Mouse (Mus musculus) thymus, adult 18-20 months (tissue): ENCODE data around the gene Daam1.

Experiments used
- DNase-seq, 2 experiments: peaks; one replicate each; pipeline ENCODE4 v3.0.0; 2022; ENCODE audit warnings: mixed read lengths in 2 of 2

Gene Daam1

DNA sequence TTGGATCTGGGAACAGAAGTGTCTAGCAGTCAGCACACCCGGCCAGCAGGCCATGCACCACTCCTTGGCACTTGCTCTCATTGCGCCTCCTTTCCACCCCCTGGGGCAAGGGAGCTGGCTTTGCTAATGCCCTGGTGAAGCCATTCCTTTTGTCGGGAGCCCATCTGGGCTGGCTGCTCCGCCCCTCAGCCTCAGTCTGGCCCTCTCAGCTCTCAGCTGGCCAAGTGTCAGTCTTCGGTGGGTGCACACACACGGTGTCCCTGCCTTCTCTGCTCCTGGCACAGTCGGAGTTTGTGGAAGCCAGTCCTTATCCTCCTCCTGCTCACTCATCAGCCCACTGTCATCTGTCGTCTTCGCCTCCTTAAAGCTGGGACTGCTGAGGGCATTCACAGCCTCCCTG lies 142.7 kb downstream of the Daam1 start:
- DNase-seq = no peak

DNA sequence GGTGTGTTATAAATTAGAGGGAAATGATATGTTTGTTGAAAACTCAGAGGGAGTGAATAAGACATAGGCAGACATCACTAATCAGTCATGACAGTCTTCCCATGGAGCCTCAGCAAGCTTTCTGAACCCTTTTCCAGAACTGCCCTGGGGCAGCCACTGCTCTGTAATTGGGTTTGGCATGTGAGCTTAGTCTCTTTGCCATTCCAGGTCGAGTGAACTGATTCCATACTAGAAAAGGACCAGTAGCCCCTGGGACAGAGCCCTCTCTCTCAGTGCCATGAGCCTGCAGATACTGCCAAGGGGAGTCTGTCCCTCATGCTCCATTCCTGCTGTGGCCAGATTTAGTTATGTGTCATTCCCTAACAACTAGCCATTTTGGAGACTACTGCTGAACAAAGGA lies 144.7 kb downstream of the Daam1 start:
- DNase-seq = no peak

DNA sequence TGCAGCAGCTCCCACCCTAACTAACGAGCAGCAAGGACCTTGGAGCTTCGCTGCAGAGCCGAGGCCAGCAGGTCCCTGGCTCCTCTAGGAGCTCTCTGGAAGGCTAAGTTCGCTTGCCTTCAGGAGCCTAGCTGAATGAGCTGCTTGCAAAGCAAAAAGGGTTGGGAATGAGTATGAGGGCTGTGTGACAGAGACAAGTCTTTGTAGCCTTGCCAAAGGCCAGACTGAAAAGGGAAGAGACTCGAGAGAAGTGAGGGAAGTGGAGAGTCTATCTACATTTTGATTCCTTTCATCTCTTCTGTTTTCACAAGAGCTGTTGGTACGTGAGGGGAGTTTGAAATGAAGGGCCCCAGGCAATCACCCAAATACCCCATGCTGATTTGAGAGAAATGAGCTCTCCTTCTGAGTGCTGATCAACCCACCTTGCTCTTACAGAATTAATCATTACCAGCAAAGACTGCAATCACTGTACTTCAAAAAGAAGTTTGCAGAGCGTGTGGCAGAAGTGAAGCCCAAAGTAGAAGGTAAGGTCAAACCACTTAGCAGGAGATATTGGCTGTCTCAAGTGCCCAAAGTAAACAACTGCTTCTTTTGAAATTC lies 145.6 kb downstream of the Daam1 start:
- no peak for DNase-seq

DNA sequence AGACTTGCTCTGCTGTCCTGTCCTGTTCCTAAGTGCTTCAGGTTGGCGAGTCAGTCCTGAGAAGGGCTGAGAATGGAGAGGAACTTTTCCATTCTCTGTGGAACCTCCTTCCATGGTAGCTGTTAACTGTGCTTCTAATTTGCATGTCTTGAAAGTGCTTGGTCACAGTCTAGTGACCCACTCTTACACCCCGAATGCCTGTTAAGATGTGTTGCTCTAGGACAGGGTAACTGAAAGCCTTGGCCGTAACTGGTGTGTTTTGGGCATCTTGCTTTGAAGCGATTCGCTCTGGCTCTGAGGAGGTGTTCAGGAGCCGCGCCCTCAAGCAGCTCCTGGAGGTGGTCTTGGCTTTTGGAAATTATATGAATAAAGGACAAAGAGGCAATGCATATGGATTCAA lies 146.5 kb downstream of the Daam1 start:
- DNase-seq = no peak

DNA sequence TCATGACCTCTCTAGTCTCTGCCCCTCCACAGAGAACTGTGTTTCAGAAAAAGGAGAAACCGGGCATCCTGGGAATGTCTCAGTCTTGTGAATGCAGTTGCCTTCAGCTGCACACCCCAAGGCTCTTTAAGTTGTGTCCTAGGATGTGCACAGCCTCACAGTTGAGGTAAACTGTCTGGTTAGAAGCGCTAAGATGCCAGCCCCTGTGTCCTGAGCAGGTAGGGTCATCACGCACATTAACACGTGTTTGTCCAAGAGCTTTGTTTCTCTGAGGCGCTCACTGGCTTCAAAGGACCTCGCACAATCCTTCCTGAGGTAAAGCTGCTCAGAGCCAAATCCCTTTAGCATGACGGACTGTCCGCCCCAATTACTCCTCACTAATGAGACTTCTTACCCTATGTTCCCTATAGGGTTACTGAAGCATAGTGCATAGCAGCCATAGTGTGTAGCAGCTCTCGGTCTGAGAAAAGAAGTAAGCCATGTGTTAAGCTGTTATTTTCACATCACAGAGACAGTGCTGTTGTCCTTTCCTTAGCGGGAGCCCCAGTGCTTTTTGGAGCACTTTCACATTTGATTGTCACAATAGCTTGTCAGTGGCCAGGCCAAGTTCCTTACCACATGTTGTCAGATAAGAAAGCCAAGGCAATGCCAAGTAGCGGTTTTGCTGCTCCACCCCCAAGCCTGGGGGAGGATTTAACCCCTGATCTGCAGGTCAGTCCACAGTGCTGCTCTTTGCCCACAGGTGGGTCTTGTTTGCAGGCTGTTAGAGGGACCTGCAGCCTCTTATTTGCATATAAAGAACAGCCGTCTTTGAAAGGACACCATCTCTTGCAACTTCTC lies 147.9 kb downstream of the Daam1 start:
- DNase-seq = no peak

DNA sequence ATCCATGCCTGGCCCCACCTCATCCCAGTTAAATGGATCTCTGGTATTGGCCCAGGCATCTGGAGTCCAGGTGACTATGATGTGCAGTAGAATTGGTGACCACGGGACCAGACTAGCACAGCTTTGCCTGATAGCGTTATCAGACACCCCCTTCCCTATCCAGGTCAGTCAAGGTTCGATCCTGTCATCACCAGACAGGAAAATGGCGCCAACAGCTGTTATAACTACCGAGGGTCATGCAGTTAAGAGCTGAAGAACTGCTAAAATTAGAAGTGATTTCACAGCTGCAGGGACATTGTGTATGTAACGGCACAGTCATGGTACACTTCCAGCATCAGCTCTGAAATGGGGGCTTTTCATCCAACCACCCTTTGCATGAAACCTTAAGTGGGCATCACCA lies 149.3 kb downstream of the Daam1 start:
- DNase-seq = no peak

DNA sequence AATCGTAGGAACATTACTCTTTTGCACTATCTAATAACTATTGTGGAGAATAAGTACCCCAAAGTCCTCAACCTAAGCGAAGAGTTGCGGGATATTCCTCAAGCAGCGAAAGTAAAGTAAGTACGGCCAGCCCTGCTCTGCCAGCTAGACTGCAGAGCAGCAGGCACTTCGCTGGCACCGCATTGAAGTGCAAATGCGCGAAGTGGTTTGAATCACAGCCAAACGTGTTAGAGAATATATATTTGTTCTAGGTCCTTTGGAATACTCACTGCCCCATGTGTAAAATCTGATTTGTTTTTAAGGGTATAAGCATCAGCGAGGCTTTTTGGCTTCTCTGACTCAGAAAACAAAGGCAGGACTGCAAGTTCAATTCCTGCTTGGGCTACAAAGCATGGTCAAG lies 149.9 kb downstream of the Daam1 start:
- no peak for DNase-seq

DNA sequence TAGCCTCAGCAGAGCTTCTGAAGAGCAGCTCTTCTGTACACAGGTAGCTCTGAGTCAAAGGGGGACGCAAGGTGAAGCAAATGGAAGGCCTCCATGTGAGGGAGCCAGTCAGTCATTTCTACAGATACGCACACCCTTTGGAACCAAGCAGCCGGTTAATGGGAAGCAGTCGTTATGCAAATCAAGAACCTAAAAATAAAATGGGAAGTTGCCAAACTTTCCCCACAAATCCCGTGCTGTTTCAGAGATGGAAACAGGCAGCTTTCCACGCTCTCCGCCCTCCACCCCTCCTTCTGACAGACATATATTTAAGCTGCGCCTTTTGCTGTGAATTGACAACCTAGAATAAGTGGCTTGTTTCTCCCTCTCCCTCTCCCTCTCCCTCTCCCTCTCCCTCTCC lies 150.4 kb downstream of the Daam1 start:
- no peak for DNase-seq

DNA sequence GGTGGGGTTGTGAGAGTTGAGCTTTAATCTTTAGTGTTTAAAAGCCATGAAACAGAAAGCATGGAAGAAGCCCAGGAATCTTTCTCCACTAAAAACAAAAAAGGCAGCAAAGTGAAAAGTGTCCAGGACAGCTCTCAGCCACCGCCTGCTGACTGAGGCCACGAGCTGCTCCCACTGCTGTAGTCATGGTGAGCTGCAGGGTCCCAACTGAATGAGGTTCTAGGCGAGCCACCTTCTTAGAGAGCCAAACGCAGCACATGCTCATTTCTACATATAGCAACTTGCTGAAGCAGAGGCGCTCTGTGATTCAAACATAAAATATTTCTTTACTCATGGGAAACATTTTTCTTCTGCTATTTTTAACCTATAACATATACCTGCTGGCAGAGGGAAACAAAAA lies 150.9 kb downstream of the Daam1 start:
- DNase-seq = no peak

DNA sequence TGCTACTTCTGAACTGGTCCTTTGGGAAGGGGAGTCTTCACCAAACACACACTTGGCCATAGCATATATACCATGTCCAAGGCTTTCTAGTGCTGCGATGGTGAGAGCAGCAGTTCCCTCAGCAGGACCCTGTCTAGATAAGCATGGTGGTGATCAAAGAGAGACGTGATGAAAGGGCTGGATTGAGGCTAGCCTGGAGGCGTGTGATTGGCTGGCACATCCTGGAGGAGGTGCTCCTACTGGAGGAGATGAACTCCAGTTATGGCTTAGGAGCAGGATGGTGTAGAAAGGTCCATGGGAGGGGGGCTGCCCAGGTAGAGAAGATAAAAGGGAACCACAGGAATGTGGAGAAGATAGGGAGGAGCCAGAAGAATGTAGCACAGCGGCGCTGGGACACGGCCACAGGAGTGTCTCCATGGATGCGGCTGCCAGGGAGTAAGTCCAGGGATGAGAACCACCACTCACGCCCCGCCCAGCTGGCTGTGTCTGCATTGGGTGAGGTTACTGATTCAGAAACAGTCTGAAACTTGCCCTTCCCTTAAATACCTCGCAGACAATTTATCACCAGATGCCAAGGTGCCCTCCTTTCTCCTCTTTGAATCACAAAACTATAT lies 152.3 kb downstream of the Daam1 start:
- no peak for DNase-seq

DNA sequence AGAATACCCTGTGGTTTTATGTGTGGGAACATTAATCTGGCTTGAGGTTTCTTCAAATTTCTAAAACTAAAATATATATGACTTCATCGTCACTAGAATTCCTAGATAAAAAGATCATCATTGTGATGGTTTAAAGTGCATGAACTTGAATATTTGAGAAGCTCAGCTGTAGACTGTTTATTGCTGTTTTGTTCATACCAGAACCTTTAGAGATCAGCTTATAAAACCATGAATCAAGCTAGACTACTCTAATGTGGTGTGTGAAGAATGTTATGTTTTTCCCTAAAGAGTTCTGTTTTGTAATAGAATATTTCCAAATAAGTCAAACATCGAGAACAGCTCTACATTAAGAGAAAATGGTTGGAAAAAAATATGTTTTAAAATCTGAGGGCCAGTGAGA lies 156.3 kb downstream of the Daam1 start:
- no peak for DNase-seq

DNA sequence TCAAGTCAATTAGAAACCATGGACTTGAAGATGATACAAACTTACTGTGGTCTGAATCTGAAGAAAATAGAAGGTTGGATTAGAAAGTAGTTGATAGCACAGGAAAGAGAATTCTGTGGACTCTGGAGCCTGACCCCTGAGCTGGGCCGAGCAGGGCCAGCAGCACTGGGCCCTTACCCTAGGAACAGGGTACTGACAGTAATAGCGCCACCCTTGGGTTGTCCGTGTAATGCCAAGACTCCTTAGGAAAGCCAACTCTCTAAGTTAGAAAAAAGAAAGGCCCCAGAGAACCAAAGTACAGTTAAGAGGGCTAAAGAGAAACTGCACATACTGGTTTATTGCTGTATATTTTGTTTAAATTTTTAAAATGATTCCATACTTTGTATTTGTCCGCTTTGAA lies 157.0 kb downstream of the Daam1 start:
- DNase-seq = no peak

DNA sequence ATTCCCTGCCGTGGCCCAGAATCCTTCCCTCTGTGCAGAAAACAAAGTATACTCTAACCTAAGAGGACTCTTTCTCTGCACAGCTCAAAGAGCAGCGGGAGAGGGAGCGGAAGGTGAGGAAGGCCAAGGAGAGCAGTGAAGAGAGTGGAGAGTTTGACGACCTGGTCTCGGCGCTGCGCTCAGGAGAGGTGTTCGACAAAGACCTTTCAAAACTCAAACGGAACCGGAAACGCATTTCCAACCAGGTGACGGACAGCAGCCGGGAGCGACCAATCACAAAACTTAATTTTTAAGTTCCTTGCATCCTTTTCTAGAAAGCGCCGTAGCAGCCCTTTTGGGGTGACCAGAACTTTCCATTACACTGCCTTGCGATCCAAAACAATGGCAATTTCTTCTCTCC lies 158.7 kb downstream of the Daam1 start:
- DNase-seq = no peak

DNA sequence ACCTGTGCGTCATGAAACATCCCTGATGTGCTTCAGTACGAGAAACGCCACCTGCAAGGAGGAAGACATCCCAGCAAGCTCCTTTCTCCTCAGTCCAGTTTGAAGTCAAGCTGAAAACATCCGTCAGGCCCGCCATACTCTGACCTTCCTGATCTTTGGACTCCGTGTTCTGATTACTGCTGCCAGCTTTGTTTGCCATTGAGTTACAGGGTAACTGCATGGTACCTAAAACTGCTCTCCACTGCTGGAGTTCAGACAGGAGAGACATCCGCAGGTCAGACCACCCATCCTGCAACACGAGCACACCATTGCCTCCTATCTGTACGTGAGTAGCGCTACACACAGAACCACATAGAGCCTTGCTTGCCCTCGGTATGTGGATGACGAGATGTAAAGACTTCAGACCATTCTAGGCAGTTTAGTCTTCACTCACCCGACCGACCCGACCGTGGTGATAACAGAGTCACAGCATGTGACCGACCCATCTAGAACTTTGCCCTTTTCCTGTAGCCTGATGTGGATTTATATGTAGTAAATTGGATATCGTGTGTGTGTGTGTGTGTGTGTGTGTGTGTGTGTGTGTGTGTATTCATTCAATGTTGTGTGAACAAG lies 161.8 kb downstream of the Daam1 start:
- DNase-seq = no peak

DNA sequence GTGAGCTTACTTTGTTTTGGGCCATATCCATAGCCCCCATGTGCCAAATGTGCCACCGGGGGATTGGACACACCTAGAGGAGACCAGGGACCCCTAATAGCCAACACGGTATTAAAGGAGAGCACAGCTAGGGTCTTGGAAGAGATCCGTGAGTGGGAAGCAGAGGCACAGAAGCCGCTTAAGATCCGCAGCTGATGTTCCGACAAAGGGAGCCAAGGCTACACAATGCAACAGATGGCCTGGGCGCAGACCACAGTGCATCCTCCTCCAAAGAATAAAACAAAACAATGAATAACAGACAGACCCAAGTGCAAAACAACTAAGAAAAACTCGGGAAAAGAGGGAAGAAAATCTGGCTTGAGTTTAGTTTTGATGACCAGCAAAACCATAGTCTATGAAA lies 165.0 kb downstream of the Daam1 start:
- DNase-seq = no peak

DNA sequence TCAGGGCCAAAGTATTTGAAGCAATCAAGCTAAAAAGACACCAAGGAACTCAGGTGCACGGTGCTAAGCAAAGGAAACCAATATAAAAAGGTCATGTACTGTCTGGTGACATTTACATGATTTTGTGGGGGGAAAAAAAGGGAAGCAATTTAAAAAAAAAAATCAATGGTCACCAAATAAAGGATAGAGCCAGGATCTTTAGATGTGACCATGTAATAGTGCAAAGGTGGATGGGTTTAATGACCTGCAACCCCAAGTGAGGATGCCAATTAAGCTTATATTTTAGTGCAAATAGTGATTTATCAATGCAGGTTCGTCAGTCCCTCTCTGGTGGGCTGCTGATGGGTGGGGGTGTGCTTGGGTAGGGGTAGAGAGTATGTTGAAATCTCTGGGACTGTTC lies 166.0 kb downstream of the Daam1 start:
- no peak for DNase-seq

DNA sequence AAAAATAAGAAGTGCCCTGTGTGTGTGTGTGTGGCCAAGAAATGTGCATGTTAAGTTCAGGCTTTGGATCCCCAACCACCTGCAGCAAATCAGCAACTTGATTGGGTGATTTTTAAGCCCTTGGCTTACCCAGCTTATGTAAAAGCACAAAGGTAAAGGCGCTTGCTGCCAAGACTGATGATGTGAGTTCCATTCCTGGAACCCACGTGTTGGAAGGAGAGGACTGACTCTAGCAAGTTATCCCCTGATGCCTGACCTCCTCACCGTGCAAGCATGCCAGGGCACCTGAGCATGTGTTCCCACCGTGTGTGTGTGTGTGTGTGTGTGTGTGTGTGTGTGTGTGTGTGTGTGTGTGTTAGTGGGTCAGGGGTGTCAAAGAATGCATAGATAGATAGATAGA lies 166.5 kb downstream of the Daam1 start:
- DNase-seq = no peak

DNA sequence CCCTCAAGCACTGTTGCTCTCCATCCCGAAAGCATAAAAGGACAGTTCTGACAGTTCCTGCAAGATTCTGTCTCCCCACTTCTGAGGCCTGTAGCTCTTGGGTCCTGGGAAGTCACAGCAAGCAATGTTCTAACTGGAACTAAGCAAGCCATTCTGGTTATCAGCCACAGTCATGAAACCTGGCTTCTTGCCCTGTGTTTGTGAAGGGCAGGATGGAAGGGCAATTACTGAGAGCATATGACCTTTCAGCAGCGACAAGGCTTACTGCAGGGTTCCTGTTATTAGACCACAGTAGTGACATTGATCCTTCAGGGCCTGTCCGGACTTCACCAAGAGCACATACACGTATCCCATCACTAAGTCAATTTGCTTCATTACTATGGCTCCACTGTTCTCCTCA lies 167.8 kb downstream of the Daam1 start:
- DNase-seq = no peak

DNA sequence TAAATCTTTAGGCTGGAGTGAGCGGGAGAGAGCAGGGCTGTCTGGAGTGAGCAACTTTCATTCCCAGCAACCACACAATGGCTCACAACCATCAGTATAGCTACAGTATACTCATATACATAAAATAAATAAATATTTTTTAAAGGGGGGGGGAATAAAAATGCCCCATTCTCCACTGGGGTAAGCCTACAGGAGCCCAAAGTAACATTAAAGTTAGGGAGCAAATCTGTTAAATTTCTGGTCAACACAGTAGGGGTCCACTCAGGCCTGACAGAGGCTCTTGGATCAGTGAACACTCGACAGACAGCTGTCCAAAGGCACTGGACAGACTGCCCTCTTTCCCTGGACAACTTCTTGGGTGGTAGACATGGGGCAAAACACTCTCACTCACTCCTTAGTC lies 168.8 kb downstream of the Daam1 start:
- no peak for DNase-seq

DNA sequence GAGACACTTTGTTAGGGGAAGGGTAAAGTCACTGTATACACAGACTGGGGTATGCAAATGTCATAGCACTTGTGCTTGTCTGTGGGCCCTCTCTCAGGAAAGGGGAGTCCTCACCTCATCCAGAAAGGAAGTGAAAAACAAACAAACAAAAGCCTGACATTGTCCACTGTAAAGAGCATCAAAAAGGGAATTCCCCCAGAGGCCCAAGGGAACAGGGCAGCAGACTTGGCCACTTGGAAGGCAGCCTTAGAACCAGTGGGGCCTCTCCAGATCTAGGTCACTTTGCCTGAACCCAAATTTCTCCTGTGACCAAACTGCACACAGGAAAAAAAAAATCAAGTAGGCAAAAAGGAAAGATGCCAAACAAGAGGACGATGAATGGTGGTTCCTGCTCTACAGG lies 170.9 kb downstream of the Daam1 start:
- no peak for DNase-seq

DNA sequence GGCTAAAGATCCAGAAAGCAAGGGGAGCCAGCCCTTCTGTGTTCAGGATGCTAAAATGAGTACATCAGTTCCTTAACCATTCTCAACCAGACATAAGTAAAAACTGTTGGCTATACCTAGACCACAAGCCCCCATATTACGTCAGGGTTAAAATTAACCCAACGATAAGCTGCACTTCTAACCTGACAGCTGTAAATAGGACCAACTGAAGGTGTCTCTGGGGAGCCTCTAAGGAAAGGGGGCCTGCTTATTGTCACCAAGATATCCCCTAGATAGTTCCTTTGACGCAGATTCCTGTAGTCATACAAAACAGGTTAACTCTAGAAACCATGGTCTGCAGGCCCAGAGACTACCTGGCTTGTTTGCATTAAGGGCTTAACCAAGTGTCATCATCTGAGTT lies 174.4 kb downstream of the Daam1 start:
- DNase-seq = no peak

DNA sequence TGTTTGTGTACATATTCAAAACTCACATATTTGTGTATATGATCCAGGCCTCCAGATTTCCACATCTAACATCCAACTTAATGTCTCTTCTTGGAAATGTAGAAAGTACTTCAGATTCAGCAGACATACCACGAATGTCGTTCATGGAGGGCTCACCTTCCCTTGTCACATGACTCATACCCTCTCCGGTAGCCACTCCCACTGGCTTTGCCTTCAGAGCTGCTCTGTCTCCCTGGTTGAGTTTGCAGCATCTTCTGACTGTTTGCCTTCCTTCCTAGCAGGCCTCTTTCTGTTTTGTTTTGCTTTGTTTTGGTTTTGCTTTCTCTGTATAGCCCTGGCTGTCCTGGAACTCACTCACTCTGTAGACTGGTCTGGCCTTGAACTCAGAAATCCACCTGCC lies 176.8 kb downstream of the Daam1 start:
- no peak for DNase-seq

DNA sequence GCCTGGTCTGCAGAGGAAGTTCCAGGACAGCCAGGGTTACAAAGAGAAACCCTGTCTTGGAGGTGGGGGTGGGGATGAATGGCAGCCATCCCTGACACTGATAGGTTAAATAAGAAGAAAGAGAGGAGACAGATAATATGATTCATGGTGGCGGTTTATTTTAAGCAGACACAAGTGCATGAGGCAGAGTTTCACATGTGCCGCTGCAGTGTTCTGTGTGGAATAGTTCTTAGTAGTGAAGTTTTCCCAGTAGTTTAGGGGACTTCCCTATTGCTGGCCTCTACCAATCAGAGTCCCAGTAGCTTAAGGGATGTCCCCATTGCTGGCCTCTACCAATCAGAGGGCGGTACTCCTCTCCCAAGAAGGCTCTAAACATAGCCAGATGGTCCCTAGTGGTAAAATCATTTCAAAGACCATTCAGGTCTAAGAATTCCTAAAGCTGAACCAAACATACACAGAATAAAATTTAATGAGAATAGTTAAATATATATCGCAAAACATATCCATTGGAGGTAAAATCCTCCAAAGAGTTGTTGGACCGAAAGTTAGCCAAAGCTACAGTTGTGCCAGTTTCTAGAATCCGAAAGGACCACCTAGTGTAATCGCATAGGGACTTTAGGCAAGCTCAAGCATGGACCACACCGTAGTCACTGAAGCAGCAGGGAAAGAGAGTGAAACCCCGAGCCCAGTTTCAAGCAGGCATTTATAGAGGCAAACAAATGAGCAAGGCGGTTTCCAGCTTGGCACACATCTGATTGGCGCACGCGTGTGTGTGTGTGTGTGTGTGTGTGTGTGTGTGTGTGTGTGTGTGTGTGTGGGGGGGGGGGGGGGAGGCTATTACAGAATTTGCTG lies 178.4 kb downstream of the Daam1 start:
- no peak for DNase-seq
